24 mouse cellular contexts compared by ENCODE assay signal in the genomic region with DNA sequence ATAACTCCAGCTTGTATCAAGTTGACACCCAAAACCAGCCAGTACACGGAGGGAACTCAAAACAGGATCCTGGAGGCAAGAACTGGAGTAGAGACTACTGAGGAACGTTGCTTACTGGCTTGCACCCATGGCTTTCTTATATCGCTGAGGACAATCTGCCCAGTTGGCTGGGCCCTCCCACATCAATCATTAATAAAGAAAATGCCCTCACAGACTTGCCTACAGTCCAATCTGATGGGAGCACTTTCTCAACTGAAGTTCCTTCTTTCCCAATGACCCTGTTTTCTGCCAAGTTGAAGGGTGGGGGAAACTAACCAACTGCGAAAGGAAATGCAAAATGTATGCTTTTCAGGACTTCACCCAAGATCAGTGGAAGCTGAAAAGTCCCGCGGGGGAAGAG. TPM values are rescaled to one million over a fixed set of nuclear protein-coding genes. Genes with fewer than 3 reads are reported as not detected.
A peak's percentile ranks its signal among the peaks of the same experiment; 100 is the strongest.
DNase-seq lines count a peak whose midpoint lies in the region; ATAC-seq lines count a peak whose summit lies in the region.
"Had no signal": no experiment of that assay in that cellular context is flagged by ENCODE, and none has a peak within 500 bp of the region (broad histone marks: within the 10 kb centered on the region; RNA-seq: fewer than 3 reads in every experiment).

No protein-coding gene starts in this region.

- no peaks in the 10 kb centered on the region for H3K9me3 ChIP-seq in kidney, embryonic 14.5 days (ENCODE audit: control insufficient read depth, low read length)
- no peaks in the 10 kb centered on the region for H3K9me3 ChIP-seq in kidney, embryonic 16.5 days (ENCODE audit: low read length)
- no peaks in the 10 kb centered on the region for H3K9me3 ChIP-seq in limb, embryonic 10.5 days (replicated peaks)
- H3K9me3 ChIP-seq: forebrain, embryonic 13.5 days; heart, embryonic 12.5 days; hindbrain, embryonic 13.5 days; liver, embryonic 15.5 days had no signal

- 56% methylated on average over 6 of the region's 6 CpGs for WGBS in kidney, embryonic 14.5 days
- WGBS in kidney, embryonic 16.5 days, result 61% methylated on average over 6 of the region's 6 CpGs
- WGBS in limb, embryonic 10.5 days, result 79% methylated on average over 6 of the region's 6 CpGs

- no peak overlapping the region for H3K4me2 ChIP-seq in kidney, embryonic 14.5 days (replicated peaks; ENCODE audit: low read depth, low read length)
- H3K4me2 ChIP-seq in kidney, embryonic 16.5 days (replicated peaks; ENCODE audit: low read depth, low read length), result no peak overlapping the region
- H3K4me2 ChIP-seq: forebrain, embryonic 13.5 days; heart, embryonic 12.5 days; hindbrain, embryonic 13.5 days; liver, embryonic 15.5 days had no signal

- H3K36me3 ChIP-seq in kidney, embryonic 14.5 days (ENCODE audit: control insufficient read depth, insufficient read depth, low read length), result no peaks in the 10 kb centered on the region
- no peaks in the 10 kb centered on the region for H3K36me3 ChIP-seq in kidney, embryonic 16.5 days (ENCODE audit: insufficient read depth, low read length)
- no peaks in the 10 kb centered on the region for H3K36me3 ChIP-seq in limb, embryonic 10.5 days
- H3K36me3 ChIP-seq: heart, embryonic 12.5 days; hindbrain, embryonic 13.5 days; liver, embryonic 15.5 days had no signal

- H3K27me3 ChIP-seq in kidney, embryonic 14.5 days (ENCODE audit: control insufficient read depth, insufficient read depth, low read length), result no peaks in the 10 kb centered on the region
- no peaks in the 10 kb centered on the region for H3K27me3 ChIP-seq in kidney, embryonic 16.5 days (ENCODE audit: insufficient read depth, low read length)
- no peaks in the 10 kb centered on the region for H3K27me3 ChIP-seq in limb, embryonic 10.5 days (ENCODE audit: low read depth, poor library complexity, severe bottlenecking)
- H3K27me3 ChIP-seq: forebrain, embryonic 13.5 days; heart, embryonic 12.5 days; hindbrain, embryonic 13.5 days; liver, embryonic 15.5 days had no signal

- H3K4me3 ChIP-seq in kidney, embryonic 14.5 days (ENCODE audit: low read length), result no peak overlapping the region
- H3K4me3 ChIP-seq in kidney, embryonic 16.5 days (ENCODE audit: low read length), result no peak overlapping the region
- H3K4me3 ChIP-seq in limb, embryonic 10.5 days, result no peak overlapping the region
- H3K4me3 ChIP-seq: forebrain, embryonic 13.5 days; heart, adult 2 months; heart, embryonic 12.5 days; hindbrain, embryonic 13.5 days; liver, embryonic 15.5 days had no signal

- DNase-seq in kidney, adult 18-20 months, result peak; percentile 4
- peak; percentile 3 for DNase-seq in testis, postnatal 14 days (ENCODE audit: low spot score)
- no peak for DNase-seq in testis, postnatal 10 days (ENCODE audit: low spot score)
- no peak for DNase-seq in frontal cortex, postnatal 14 days (ENCODE audit: low spot score in 2 of 2)
- DNase-seq in limb, embryonic 10.5 days (ENCODE audit: low spot score), result no peak
- DNase-seq: adrenal gland, adult 8-10 months; cerebellum, adult 8-10 months; cerebellum, postnatal 25 days; heart, adult 2 months; heart, postnatal 4 days; layer of hippocampus, postnatal 36 days; liver; lung, postnatal 14 days; midbrain, embryonic 14.5 days; retina, postnatal 1 day; right cerebral cortex, postnatal 14 days; thymus, postnatal 14 days had no signal

- H3K27ac ChIP-seq in kidney, embryonic 14.5 days (ENCODE audit: low read depth, low read length), result no peak overlapping the region
- H3K27ac ChIP-seq in kidney, embryonic 16.5 days (ENCODE audit: low read length), result no peak overlapping the region; the same call in 1 of the 2 replicates
- H3K27ac ChIP-seq in limb, embryonic 10.5 days, result no peak overlapping the region
- H3K27ac ChIP-seq: forebrain, embryonic 13.5 days; heart, adult 2 months; hindbrain, embryonic 13.5 days; liver, embryonic 15.5 days had no signal

- H3K4me1 ChIP-seq in kidney, embryonic 14.5 days (ENCODE audit: control insufficient read depth, insufficient read depth, low read length), result no peaks in the 10 kb centered on the region
- no peaks in the 10 kb centered on the region for H3K4me1 ChIP-seq in kidney, embryonic 16.5 days (ENCODE audit: insufficient read depth, low read length)
- no peaks in the 10 kb centered on the region for H3K4me1 ChIP-seq in limb, embryonic 10.5 days
- H3K4me1 ChIP-seq: forebrain, embryonic 13.5 days; heart, embryonic 12.5 days; hindbrain, embryonic 13.5 days; liver, embryonic 15.5 days had no signal

- H3K9ac ChIP-seq in kidney, embryonic 14.5 days (ENCODE audit: low read depth, low read length), result no peak overlapping the region
- H3K9ac ChIP-seq in kidney, embryonic 16.5 days (replicated peaks; ENCODE audit: low read length), result no peak overlapping the region
- H3K9ac ChIP-seq: forebrain, embryonic 13.5 days; heart, embryonic 12.5 days; hindbrain, embryonic 13.5 days; liver, embryonic 15.5 days had no signal

- ATAC-seq in kidney, embryonic 14.5 days (ENCODE audit: low FRiP score, low TSS enrichment), result no peak
- ATAC-seq in kidney, embryonic 16.5 days (ENCODE audit: low FRiP score, low TSS enrichment), result peak; percentile 46; the same call in 1 of the 2 replicates
- ATAC-seq: forebrain, embryonic 13.5 days; intestine, embryonic 16.5 days had no signal

RNA-seq across cellular contexts. Expression of a gene that starts 20.7 kb away (rescaled TPM):
- 83.6 and 109 TPM in 2 replicates for polyA plus RNA-seq in kidney, embryonic 14.5 days (2014; fragmentation: Nextera tagmentation; extraction: Ambion mirVana)
- polyA plus RNA-seq in kidney, embryonic 16.5 days (2015; fragmentation: Nextera tagmentation; extraction: Ambion mirVana), result 127 and 132 TPM in 2 replicates
- polyA plus RNA-seq in limb, embryonic 10.5 days (2016; fragmentation: Nextera tagmentation; extraction: Ambion mirVana), result 54.3 and 67.7 TPM in 2 replicates

Comparison
In these comparisons a context has a peak if more than half of its experiments do, and no peak if none do; other contexts are left out.
1. DNase-seq: peak in kidney, adult 18-20 months (single experiment) and testis, postnatal 14 days (single experiment); none in testis, postnatal 10 days (single experiment), frontal cortex, postnatal 14 days (0 of 2) and limb, embryonic 10.5 days (single experiment).